19 mouse cellular contexts compared by ENCODE assay signal in genomic region chr16:84355118-84355517, GRCm38 (mm10).
"Had no signal": no experiment of that assay in that cellular context is flagged by ENCODE, and none has a peak within 500 bp of the region (broad histone marks: within the 10 kb centered on the region; RNA-seq: fewer than 3 reads in every experiment).

No protein-coding gene starts in this region.

- DNase-seq: kidney, adult 2 months; kidney, postnatal 25 days; liver; lung, adult 18-20 months; lung, postnatal 10 days; lung, postnatal 36 days; midbrain, embryonic 14.5 days; right cerebral cortex, postnatal 14 days; spleen, adult 18-20 months; thymus, adult 18-20 months; thymus, postnatal 4 days had no signal

- ATAC-seq: intestine, postnatal 0 days; liver, embryonic 12.5 days had no signal

- H3K27ac ChIP-seq: kidney, postnatal 0 days; limb, embryonic 10.5 days; limb, embryonic 13.5 days; liver, embryonic 12.5 days; liver, embryonic 15.5 days; lung, embryonic 15.5 days; stomach, embryonic 15.5 days had no signal

- H3K4me3 ChIP-seq: limb, embryonic 10.5 days; limb, embryonic 13.5 days; liver, embryonic 12.5 days; liver, embryonic 15.5 days; lung, embryonic 15.5 days; stomach, embryonic 15.5 days had no signal
